Mouse (Mus musculus) embryonic fibroblast, embryonic 13.5 days (primary cell): Measurements from ENCODE around the gene Sox18.

Source experiments
- CTCF ChIP-seq: IDR thresholded peaks from 2 replicates; pipeline ENCODE4 v1.5.1; 2011; ENCODE audit warnings: mild to moderate bottlenecking, control low read depth, low read length, moderate library complexity, borderline replicate concordance; ENCODE audit not compliant: insufficient read depth
- POLR2A ChIP-seq: IDR thresholded peaks from 2 replicates; pipeline ENCODE4 v1.6.1; 2011; ENCODE audit warnings: low read depth, mild to moderate bottlenecking, control low read depth, low read length, moderate library complexity

DNA sequence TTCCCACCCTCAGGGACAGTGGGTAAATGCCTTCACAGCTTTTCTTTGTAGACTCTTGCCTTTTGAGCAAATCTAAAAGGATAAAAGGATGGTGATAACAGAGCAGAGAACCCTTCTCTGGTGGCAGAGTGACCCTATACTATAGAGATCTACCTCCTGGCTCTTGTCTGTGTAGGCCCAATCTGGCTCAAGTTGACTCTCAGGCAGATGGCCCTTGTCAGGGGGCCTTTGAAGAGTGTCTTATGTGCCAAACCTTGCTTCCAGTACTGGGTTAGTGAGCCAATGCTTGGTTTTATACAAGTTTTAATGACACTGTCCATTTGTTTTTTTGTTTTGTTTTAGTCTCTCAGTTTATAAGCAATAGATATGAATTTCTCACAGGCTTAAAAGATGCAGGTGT is 49.8 kb upstream of the Sox18 start:
- TF ChIP-seq CTCF (no peak), POLR2A (no peak)
